Mouse (Mus musculus): Measurements from ENCODE around the gene Smyd3.

DNA sequence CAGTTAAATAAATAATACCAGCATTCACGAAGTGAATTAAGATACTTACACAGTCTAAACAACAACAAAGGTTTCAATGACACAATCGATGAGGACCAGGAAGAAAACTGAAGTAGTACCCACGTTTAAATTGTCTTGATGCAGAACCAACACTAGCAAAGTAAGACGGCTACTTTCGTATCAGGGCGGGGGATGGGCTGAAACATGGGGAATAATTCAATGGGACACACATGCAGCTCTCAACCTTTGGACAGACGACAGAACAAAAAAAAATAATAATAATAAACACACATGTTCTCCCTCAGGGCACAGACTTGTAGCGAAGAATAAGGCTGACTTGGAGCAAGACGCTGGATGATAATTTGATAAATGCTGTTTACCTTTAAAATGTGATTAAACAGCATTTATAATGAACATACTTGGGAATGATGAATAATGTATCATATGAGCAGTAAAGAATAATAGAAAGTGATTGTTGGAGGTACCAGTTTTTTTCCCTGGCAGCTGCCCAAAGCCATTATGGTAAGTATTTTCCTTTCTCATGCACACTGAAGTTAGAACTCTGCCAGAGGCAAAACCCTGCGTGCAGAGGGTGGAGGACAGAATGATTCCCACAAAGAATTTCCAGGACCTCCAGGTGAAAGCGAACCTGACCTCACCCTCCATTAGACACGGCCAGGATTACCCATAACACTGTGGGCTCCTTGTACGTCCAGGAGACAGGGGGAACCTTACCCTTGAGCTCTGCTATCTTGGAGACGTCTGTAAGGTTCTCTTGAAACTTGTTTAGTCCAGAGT lies 340.8 kb downstream of the Smyd3 start:
- TF ChIP-seq CTCF (IDR thresholded peaks at IDR 0.05; ENCODE audit: borderline replicate concordance, control insufficient read depth, extremely low read depth, insufficient read depth, low read length, poor library complexity), result no peak
- TF ChIP-seq POLR2A (IDR thresholded peaks at IDR 0.05; ENCODE audit: control insufficient read depth, extremely low read depth, insufficient read depth, low read length, poor library complexity), result no peak

Data from thymus, adult 2 months (tissue).